Mouse (Mus musculus) B cell, adult 67 days (primary cell): ENCODE results near the gene Actg1. TPM values are rescaled to one million over a fixed set of nuclear protein-coding genes. Genes with fewer than 3 reads are reported as not detected.

Source experiments
- total RNA-seq, 2 experiments: library from RNA; stranded (reverse); gene quantifications; 4 replicates each; pipeline ENCODE4 v1.2.4; 2023

Gene Actg1
- total RNA-seq = 1,000 to 10,000 TPM; 1,199 to 1,232 TPM

DNA sequence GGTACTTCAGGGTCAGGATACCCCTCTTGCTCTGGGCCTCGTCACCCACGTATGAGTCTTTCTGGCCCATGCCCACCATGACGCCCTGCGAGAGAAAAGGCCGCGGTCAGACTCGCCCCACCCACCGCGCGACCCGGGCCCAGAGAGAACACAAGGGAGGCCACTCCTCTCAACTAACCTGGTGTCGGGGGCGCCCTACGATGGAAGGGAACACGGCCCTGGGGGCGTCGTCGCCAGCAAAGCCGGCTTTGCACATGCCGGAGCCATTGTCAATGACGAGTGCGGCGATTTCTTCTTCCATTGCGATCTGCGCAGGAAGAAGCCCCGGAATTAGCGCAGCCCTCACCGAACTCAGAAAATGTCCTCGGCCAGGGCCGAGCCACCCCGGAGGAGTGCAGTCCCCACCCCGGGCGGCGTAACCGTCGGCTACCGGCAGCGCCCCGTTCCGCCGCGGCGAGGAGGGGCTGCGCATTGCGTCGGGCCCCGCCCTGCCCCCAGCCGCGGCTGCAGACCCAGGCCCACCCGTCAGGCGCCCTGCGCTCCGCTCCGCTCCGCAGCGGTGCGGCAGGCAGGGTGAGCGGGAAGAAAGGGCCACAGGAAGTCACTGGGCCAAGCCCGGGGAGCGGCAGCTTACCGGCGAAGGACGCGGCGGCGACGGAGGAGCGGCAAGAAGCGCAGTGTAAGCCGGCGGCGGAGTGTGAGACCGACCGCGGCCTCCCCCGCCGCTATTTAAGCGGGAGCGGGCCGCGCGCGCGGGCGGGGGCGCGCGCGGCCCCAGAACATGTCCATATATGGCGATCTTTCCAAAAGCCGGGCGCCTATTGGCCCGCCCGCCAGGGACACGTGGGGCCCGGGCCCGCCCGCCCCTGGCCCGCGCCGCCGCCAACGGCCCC is at the start of gene Actg1:
Actg1 (minus strand) TSS at position 752 of the 893 bp plus-strand sequence.

DNA sequence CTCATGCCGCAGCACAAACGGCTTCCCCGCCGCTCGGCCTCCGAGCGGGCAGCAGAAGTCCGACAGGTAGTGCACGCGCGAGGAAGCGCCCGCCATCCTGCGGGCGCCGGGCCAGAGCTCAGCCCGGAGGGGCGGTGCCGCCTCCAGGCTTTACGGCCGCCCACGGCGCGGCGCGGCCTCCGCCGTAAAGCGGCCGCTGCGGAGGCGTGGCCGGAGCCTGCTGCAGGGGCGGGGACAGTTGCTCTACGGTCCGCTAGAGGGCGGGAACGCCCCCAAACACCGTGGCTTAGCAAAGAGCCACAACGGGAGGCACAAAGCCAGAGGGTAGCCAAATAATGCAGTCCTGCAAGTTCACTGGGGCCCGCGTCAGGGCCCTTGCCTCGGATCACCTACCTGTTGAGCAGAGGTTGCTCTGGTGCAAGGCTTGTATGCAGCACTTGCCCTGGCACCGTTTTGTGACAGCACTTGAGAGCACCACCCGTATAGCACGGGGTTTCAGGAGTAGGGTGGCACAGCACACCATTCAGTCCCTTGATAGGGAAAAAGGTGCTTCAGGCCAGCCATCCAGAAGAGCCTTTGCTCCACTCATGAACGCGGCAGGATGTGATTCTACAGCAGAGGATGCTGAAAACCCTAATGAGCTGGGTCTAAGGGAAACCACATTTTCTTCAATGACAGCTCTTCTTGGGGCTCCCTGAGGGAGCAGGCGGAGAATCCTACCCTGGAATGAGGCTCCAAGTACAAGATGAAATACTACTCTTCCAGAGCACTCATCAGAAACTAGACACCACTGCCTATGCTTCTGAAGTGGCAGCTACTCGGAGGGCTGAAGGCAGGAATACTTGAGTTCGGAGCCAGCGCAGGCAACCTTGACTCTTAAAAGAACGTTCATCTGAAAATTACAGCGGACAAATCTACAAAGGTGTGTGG is 30.5 kb upstream of the Actg1 start, which contains the start of gene Faap100:
Faap100 (minus strand) TSS at position 154 of the 930 bp plus-strand sequence.

DNA sequence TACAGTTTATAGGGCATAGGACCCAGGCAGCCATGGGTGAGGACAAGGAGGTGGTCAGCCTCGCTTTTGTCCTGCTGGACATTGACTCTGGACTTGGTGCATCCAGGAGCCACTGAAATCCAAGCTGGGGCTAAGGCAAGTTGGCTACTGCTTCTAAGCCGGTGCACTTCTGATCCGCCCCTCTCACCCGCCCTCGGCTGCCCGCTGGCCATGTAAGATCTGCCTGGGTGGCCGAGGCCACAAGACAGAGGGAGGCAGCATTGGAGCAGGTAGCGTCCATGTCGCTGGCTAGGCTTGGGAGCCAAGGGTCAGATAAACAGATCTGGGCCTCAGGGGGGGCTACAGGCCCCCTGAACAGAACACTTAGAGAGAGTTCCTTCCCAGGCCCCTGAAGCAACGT is 13.0 kb upstream of the Actg1 start, which contains the start of gene Fscn2:
Fscn2 (plus strand) TSS at position 240 of the 400 bp plus-strand sequence.

Other genes starting within 250 kb of the Actg1 start
- gene Tepsin, start 249.8 kb downstream of the Actg1 start, total RNA-seq = 10 to 100 TPM; 24.2 to 27.0 TPM
- gene Ndufaf8, start 249.6 kb downstream of the Actg1 start, total RNA-seq = 10 to 100 TPM; 30.3 to 47.7 TPM
- 100 to 1,000 TPM; 103 to 108 TPM for gene Slc38a10, start 197.2 kb downstream of the Actg1 start, total RNA-seq
- under 1 TPM in 1 of 2 experiments, not detected in 1; 0.12 TPM for gene Bahcc1, start 115.6 kb downstream of the Actg1 start, total RNA-seq
- not detected for gene Fscn2, start 13.0 kb upstream of the Actg1 start, total RNA-seq
- 10 to 100 TPM; 23.1 to 23.6 TPM for gene Faap100, start 30.2 kb upstream of the Actg1 start, total RNA-seq
- gene Nploc4, start 89.2 kb upstream of the Actg1 start, total RNA-seq = 10 to 100 TPM; 57.3 to 70.4 TPM
- 10 to 100 TPM in 1 of 2 experiments, not detected in 1; 50.9 TPM for gene Tspan10, start 94.1 kb upstream of the Actg1 start, total RNA-seq
- under 1 TPM in 1 of 2 experiments, not detected in 1; 0.32 TPM for gene Pde6g, start 105.0 kb upstream of the Actg1 start, total RNA-seq
- 1 to 10 TPM; 5.4 to 9.3 TPM for gene Oxld1, start 109.5 kb upstream of the Actg1 start, total RNA-seq
- 10 to 100 TPM; 37.4 to 41.2 TPM for gene Ccdc137, start 109.6 kb upstream of the Actg1 start, total RNA-seq
- 10 to 100 TPM; 13.0 to 15.9 TPM for gene Arl16, start 119.1 kb upstream of the Actg1 start, total RNA-seq
- gene Mrpl12, start 136.1 kb upstream of the Actg1 start, total RNA-seq = 10 to 100 TPM; 38.9 to 39.5 TPM
- gene Slc25a10, start 143.3 kb upstream of the Actg1 start, total RNA-seq = 10 to 100 TPM; 14.7 to 15.0 TPM
- not detected for gene Gcgr, start 182.2 kb upstream of the Actg1 start, total RNA-seq
- gene Mcrip1, start 201.2 kb upstream of the Actg1 start, total RNA-seq = 10 to 100 TPM; 40.5 to 43.6 TPM
- gene Ppp1r27, start 202.6 kb upstream of the Actg1 start, total RNA-seq = not detected
- 100 to 1,000 TPM; 141 to 149 TPM for gene P4hb, start 224.7 kb upstream of the Actg1 start, total RNA-seq
- gene Arhgdia, start 233.1 kb upstream of the Actg1 start, total RNA-seq = 100 to 1,000 TPM; 520 to 527 TPM
- gene Alyref, start 249.8 kb upstream of the Actg1 start, total RNA-seq = 100 to 1,000 TPM; 130 to 143 TPM
- 10 to 100 TPM; 50.0 to 53.1 TPM for gene Anapc11, start 249.9 kb upstream of the Actg1 start, total RNA-seq